Mouse (Mus musculus) intestine, embryonic 14.5 days (tissue): ENCODE results near the gene Acly. TPM values are rescaled to one million over a fixed set of nuclear protein-coding genes. Genes with fewer than 3 reads are reported as not detected.

Experiments
- ATAC-seq: fragments of 200-750 bp; cut with Nextera tagmentation; replicated peaks from 2 replicates; pipeline ENCODE4 v1.8.0; 2017; ENCODE audit warnings: low read depth, moderate number of reproducible peaks, moderate TSS enrichment, moderate library complexity; ENCODE audit not compliant: low FRiP score, low TSS enrichment
- DNase-seq: peaks from one replicate; pipeline ENCODE4 v3.0.0-alpha.2; 2018; ENCODE audit warnings: low spot score
- H3K27ac ChIP-seq: fragments of 300-500 bp; sonication (generic); 2 replicates; pipeline ENCODE4 v1.5.1; 2014; ENCODE audit warnings: low read depth, mild to moderate bottlenecking, control low read depth
- H3K27me3 ChIP-seq: fragments of 300-500 bp; sonication (generic); replicated peaks from 2 replicates; pipeline ENCODE4 v1.6.1; 2014; ENCODE audit warnings: low read length, control low read depth; ENCODE audit not compliant: control insufficient read depth, insufficient read depth
- H3K36me3 ChIP-seq: fragments of 300-500 bp; sonication (generic); 2 replicates; pipeline ENCODE4 v1.6.1; 2014; ENCODE audit warnings: low read length, control low read depth; ENCODE audit not compliant: control insufficient read depth, insufficient read depth
- H3K4me1 ChIP-seq: fragments of 300-500 bp; sonication (generic); replicated peaks from 2 replicates; pipeline ENCODE4 v1.6.1; 2014; ENCODE audit warnings: low read length, control low read depth, mixed read lengths; ENCODE audit not compliant: control insufficient read depth, insufficient read depth
- H3K4me2 ChIP-seq: fragments of 300-500 bp; sonication (generic); 2 replicates; pipeline ENCODE4 v1.6.1; 2014; ENCODE audit warnings: low read length
- H3K4me3 ChIP-seq: fragments of 300-500 bp; sonication (generic); 2 replicates; pipeline ENCODE4 v1.5.1; 2014; ENCODE audit warnings: low read depth, low read length, control low read depth, mixed read lengths
- H3K9ac ChIP-seq: fragments of 300-500 bp; sonication (generic); 2 replicates; pipeline ENCODE4 v1.6.1; 2014; ENCODE audit warnings: mild to moderate bottlenecking, low read length
- H3K9me3 ChIP-seq: fragments of 300-500 bp; sonication (generic); 2 replicates; pipeline ENCODE4 v1.6.1; 2016; ENCODE audit warnings: low read length, control low read depth; ENCODE audit not compliant: control insufficient read depth
- WGBS: fragments of 180-500 bp; shearing (Covaris S2); extraction: QIAGEN DNeasy Blood & Tissue Kit; methylation state at CpG from one replicate; pipeline ENCODE4 v1.1.7; 2014; 5-methylcytosine and 5-hydroxymethylcytosine counted together
- polyA plus RNA-seq: library from polyadenylated mRNA; unstranded; fragments of >200 nt; fragmentation: Nextera tagmentation; extraction: Ambion mirVana; gene quantifications from 2 replicates; pipeline ENCODE4 v1.2.1, GENCODE M21; 2014

Gene Acly
- polyA plus RNA-seq, 1 experiment from 2014 or later: 177 TPM

- WGBS: 22% methylated on average over 11 of the region's 11 CpGs
- DNase-seq (peak; percentile 66), ATAC-seq (peak; percentile 57; the same call in 1 of the 2 replicates)
- Histone ChIP-seq H3K4me3 (no peak overlapping the region), H3K4me2 (no peak overlapping the region; the same call in 1 of the 2 replicates), H3K9me3 (no peaks in the 10 kb centered on the region), H3K9ac (no peak overlapping the region), H3K27ac (no peak overlapping the region), H3K36me3 (no peaks in the 10 kb centered on the region), H3K4me1 (no peaks in the 10 kb centered on the region), H3K27me3 (no peaks in the 10 kb centered on the region)
Measured at GRCm38 (mm10) chr11:100555583-100555982, 27.8 kb upstream of the Acly start.

- Histone ChIP-seq H3K27me3 (no peaks in the 10 kb centered on the region), H3K4me1 (no peaks in the 10 kb centered on the region), H3K9me3 (no peaks in the 10 kb centered on the region), H3K4me2 (no peak overlapping the region), H3K9ac (no peak overlapping the region), H3K27ac (no peak overlapping the region), H3K4me3 (no peak overlapping the region), H3K36me3 (no peaks in the 10 kb centered on the region)
- ATAC-seq (no peak), DNase-seq (no peak)
- WGBS: 84% methylated on average over 4 of the region's 4 CpGs
Measured at GRCm38 (mm10) chr11:100552842-100553241, 25.0 kb upstream of the Acly start.

- Histone ChIP-seq H3K4me3 (no peak overlapping the region), H3K4me1 (0 out of 2 replicates have a peak, but pooled peaks cover 5% of the 10 kb centered on the region), H3K9me3 (no peaks in the 10 kb centered on the region), H3K27me3 (no peaks in the 10 kb centered on the region), H3K27ac (no peak overlapping the region), H3K9ac (no peak overlapping the region), H3K36me3 (no peaks in the 10 kb centered on the region), H3K4me2 (no peak overlapping the region)
- ATAC-seq (no peak), DNase-seq (no peak)
- WGBS: 65% methylated on average over 6 of the region's 6 CpGs
Measured at GRCm38 (mm10) chr11:100550101-100550500, 22.3 kb upstream of the Acly start.

- no peak overlapping the region for H3K4me2 ChIP-seq
- 76% methylated on average over 8 of the region's 8 CpGs for WGBS
- DNase-seq (no peak), ATAC-seq (no peak)
- H3K9ac ChIP-seq: no peak overlapping the region
- 0 out of 2 replicates have a peak, but pooled peaks cover 5% of the 10 kb centered on the region for H3K4me1 ChIP-seq
- H3K4me3 ChIP-seq: no peak overlapping the region
- no peaks in the 10 kb centered on the region for H3K9me3 ChIP-seq
- no peaks in the 10 kb centered on the region for H3K36me3 ChIP-seq
- no peaks in the 10 kb centered on the region for H3K27me3 ChIP-seq
- no peak overlapping the region for H3K27ac ChIP-seq
Measured at GRCm38 (mm10) chr11:100549466-100549865, 21.7 kb upstream of the Acly start.

- Histone ChIP-seq H3K4me3 (no peak overlapping the region), H3K9me3 (no peaks in the 10 kb centered on the region), H3K36me3 (no peaks in the 10 kb centered on the region), H3K9ac (no peak overlapping the region), H3K4me1 (0 out of 2 replicates have a peak, but pooled peaks cover 5% of the 10 kb centered on the region), H3K4me2 (no peak overlapping the region), H3K27ac (no peak overlapping the region), H3K27me3 (no peaks in the 10 kb centered on the region)
- ATAC-seq (no peak), DNase-seq (no peak)
- 80% methylated on average over 6 of the region's 6 CpGs for whole genome bisulfite sequencing
Measured at GRCm38 (mm10) chr11:100548141-100548540, 20.3 kb upstream of the Acly start.

GRCm38 (mm10) chr11:100546955-100547354 is 19.2 kb upstream of the Acly start:
- no peak overlapping the region for H3K4me3 ChIP-seq
- 87% methylated on average over 6 of the region's 6 CpGs for WGBS
- H3K36me3 ChIP-seq: no peaks in the 10 kb centered on the region
- H3K27ac ChIP-seq: no peak overlapping the region
- H3K9me3 ChIP-seq: no peaks in the 10 kb centered on the region
- DNase-seq (no peak), ATAC-seq (no peak)
- H3K9ac ChIP-seq: no peak overlapping the region
- no peaks in the 10 kb centered on the region for H3K27me3 ChIP-seq
- no peak overlapping the region for H3K4me2 ChIP-seq
- 0 out of 2 replicates have a peak, but pooled peaks cover 5% of the 10 kb centered on the region for H3K4me1 ChIP-seq

GRCm38 (mm10) chr11:100545746-100546085 is 17.9 kb upstream of the Acly start:
- Histone ChIP-seq H3K4me3 (peak overlapping the region; percentile 42), H3K4me2 (peak overlapping the region; percentile 64), H3K27ac (0 out of 2 replicates have a peak overlapping the region, but pooled peaks have one; percentile 38), H3K4me1 (0 out of 2 replicates have a peak, but pooled peaks cover 5% of the 10 kb centered on the region), H3K9ac (peak overlapping the region; percentile 63), H3K27me3 (no peaks in the 10 kb centered on the region), H3K9me3 (no peaks in the 10 kb centered on the region), H3K36me3 (no peaks in the 10 kb centered on the region)
- 25% methylated on average over 7 of the region's 7 CpGs for WGBS
- ATAC-seq: peak; percentile 14; the same call in 1 of the 2 replicates
- no peak for DNase-seq

GRCm38 (mm10) chr11:100544832-100545745 is 17.3 kb upstream of the Acly start, which contains the start of gene Ttc25:
Gene Ttc25, plus strand, starts transcription at chr11:100545607.
- 0 out of 2 replicates have a peak, but pooled peaks cover 5% of the 10 kb centered on the region for H3K4me1 ChIP-seq
- peak; percentile 90 for DNase-seq
- H3K4me2 ChIP-seq: peak within 1 kb of the TSS; percentile 64
- 5% methylated on average over 28 of the region's 28 CpGs for WGBS
- no peaks in the 10 kb centered on the region for H3K27me3 ChIP-seq
- H3K4me3 ChIP-seq: peak within 1 kb of the TSS; percentile 42
- peak; percentile 98 for ATAC-seq
- no peaks in the 10 kb centered on the region for H3K36me3 ChIP-seq
- no peaks in the 10 kb centered on the region for H3K9me3 ChIP-seq
- H3K27ac ChIP-seq: peak within 1 kb of the TSS; percentile 55
- peak within 1 kb of the TSS; percentile 63 for H3K9ac ChIP-seq
